Mouse (Mus musculus) kidney, postnatal 36 days (tissue): ENCODE data around the gene Dnmt3l.
"Not testable (repeated sequence)": the region's sequence is repeated elsewhere in the genome, so short reads cannot be mapped to it uniquely, and the experiment has no call there.

Source experiments
- DNase-seq, 2 experiments: peaks; one replicate each; pipeline ENCODE4 v3.0.0; 2021 to 2022; ENCODE audit warnings: mixed read lengths in 2 of 2

Dnmt3l gene

GRCm38 (mm10) chr10:78041647-78042046 lies at the start of gene Dnmt3l:
Gene Dnmt3l (plus strand): TSS chr10:78041947.
- no peak for DNase-seq

DNA sequence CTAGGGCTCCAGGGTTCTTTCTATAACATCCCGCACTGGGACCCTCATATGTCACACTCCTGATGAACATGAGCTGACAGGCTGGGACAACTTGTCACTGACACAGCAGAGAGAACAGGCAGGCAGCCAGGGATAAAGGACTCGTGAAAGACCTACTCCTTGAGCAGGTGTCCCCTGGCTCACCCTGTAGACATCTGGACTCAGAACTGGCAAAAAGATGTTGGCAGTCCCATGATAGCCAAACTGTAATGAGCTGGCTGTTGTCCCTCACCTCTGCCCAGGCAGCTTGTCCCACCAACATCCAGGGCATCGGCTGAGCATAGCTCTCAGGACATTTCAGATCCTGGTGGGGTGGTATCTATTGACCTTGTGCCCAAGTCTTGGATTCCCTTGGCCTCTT lies 46.1 kb upstream of the Dnmt3l start:
- no peak for DNase-seq

GRCm38 (mm10) chr10:78000200-78000599 lies 41.5 kb upstream of the Dnmt3l start:
- DNase-seq, result no peak

GRCm38 (mm10) chr10:78001796-78002195 lies 40.0 kb upstream of the Dnmt3l start:
- DNase-seq, result no peak

DNA sequence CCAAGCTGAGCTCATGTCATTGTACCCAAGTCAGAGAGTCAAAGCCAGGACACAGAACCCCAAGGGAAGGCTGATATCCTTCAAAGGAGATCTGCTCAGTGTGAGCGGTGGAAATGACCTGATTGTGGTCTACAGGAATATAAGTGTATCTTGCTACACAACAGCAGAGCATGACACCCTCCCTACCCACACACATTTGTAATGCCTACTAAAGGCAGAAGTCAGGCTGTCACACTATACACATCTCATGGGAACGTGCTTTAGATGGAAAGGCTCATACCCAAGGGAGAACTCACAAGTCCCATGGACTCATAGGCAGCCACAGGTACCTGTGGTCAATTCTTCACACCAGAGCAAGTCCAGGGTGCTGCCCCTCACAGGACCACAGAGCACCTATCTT lies 39.4 kb upstream of the Dnmt3l start:
- DNase-seq, result no peak

DNA sequence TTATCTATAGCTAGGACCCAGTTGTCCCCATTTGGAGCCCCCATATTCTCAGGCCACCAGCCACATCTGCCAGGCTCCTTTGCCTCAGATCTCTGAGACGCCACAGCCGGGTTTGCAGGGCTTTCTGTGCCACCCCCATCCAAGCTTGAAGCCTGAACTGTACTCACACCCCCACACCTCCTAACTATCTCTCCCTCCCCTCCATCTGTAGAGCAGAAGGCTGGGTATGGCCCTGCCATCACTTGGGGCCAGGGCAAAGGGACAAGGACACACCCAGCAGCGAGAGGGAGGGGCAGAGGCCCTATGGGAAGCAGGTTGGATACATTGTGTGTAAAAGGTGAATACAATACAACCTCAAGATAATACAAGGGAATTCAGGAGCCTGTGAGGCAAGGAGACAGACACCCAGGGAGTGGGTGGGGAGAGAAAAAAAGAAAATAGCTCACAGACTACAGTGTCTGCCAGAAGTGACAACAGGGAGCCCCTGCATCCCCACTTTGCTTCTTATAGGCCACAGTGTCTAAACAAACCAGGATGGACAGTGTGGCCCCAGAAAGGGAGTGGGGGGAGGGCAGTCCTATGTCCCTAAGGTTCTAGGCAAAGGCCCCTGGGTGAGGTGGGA lies 37.2 kb upstream of the Dnmt3l start:
- no peak for DNase-seq

- peak; percentile 22 to 35 for DNase-seq
Observed at GRCm38 (mm10) chr10:78005791-78006438, 35.8 kb upstream of the Dnmt3l start.

- no peak for DNase-seq
Observed at GRCm38 (mm10) chr10:78007203-78007602, 34.5 kb upstream of the Dnmt3l start.

DNA sequence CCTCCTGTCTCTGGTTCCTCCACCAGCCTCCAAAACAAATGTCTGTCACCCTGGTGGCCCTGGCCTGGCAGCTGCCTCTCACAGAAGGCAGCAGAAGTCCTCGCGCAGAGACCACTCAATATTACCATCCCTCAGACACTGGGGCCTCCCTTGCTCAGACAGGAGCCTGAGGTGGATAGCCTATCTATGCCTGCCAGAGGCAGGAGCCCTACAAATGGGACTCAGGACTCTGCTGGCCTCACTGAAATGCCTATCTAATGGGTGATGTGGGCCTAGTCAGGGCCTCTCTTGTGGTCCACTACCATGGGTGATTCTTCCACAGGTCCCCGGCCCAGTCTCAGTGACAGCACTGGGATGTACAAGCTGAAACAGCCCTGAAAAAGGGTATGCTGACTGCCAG lies 33.6 kb upstream of the Dnmt3l start:
- DNase-seq, result no peak

DNA sequence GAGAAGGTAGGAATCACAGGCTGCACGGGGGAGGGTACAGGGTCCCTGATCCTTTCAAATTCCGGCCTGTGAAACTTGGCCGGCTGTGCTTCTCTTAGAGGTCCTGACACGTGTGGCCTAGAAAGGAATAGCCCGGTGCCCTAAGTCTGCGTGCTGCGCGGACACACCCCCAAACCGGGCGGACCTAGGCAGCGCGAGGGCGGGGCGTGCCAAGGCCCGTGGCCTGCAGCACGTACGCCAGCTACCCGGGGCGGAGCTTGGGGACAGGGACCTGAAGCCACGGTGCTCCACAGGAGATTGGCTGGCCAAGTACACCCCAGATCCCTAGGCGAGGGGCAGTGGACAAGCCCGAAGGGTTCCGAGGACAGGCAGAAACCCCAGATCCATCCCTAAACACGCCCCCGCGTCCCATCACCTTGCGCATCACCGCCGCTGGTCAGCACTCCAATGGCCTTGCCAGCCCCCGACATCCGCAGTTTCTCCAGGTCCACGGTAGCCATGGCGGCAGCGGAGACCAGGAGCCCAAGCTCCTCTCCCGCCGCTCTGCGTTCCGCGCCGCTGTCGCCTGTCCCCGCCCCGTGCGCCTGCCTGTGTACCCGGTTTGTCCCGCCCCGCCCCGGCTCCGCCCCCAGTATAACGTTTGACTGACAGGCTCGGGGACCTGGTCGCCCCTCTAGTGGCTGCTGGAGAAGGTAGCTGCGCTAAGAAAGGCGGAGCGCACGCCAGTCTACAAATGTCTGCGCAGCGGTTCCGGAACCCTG lies 32.4 kb upstream of the Dnmt3l start:
- peak; percentile 98 to 99 for DNase-seq

GRCm38 (mm10) chr10:78009945-78010293 lies 31.8 kb upstream of the Dnmt3l start, which contains the start of gene Pfkl:
Gene Pfkl (minus strand): TSS chr10:78010083.
- DNase-seq, result no peak

GRCm38 (mm10) chr10:78010335-78010734 lies 31.4 kb upstream of the Dnmt3l start:
- DNase-seq, result no peak

DNA sequence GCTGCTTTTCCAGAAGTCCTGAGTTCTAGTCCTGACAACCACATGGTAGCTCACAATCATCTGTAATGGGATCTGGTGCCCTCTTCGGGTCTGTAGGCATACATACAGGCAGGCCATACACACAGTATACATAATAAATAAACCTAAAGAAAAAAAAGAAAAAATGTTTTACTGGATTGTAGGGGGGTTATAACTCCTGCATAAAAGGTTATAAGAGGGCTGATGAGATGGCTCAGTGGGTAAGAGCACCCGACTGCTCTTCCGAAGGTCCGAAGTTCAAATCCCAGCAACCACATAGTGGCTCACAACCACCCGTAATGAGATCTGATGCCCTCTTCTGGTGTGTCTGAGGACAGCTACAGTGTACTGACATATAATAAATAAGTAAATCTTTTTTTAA lies 30.6 kb upstream of the Dnmt3l start:
- not testable (repeated sequence) for DNase-seq

DNA sequence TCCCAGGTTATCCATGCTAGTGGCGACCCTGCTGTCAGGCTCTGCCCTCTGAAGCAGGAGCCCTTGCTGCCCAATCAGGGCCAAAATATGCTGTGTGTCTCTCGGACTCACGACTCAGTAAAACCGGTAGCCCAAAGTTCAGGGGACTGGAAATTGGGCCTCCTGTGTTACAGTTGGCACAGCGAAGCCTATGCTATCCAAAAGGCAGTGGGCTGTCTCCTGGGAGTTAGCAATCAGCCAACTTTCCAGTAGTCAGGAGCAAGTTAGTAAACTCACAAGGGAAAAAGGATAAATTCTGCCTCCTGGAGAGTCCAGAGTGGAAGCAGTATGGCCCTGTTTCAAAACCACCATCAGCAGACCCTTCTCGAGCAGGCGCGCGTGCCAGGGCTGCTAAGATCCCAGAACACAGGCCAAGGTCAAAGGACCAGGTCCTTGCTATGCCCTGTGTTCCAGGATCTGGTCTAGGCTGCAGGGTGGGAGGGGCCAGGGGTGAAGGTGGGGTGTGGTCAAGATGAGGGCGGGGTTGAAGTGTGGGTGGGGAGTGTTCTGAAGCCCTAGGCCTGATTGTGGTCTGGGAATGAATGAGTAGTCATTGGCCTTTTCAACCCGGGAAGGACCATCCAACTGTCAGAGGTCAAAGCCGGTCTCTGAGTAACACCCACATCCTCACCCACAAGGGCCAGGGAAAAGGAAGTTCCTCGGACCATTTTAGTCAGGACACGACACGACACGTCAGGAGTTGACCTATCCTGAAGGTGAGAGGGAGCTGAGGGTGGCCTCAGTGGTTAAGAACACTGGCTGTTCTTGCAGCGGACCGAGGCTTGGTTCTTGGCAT lies 28.9 kb upstream of the Dnmt3l start:
- no peak for DNase-seq

- no peak for DNase-seq
Observed at GRCm38 (mm10) chr10:78015489-78015888, 26.3 kb upstream of the Dnmt3l start.

DNA sequence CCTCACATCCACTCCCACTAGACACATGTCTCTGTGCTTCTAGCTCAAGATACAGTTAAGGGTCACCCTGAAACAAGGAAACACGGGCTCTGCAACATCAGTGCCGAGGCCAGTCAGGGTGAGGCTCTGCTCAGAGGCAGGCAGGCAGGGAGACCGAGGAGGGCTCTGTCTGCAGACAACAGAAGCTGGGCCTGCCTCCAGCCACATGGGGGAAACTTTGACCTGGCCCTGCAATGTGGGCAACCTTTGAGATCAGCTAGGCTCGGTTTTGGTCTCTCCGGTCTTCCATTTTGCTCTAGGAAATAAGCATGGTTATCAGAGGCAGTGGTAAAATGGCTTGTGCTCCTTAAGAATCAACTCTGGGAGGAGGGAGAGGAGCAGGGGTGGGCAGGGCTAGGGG lies 25.4 kb upstream of the Dnmt3l start:
- DNase-seq, result peak; percentile 56 to 65

DNA sequence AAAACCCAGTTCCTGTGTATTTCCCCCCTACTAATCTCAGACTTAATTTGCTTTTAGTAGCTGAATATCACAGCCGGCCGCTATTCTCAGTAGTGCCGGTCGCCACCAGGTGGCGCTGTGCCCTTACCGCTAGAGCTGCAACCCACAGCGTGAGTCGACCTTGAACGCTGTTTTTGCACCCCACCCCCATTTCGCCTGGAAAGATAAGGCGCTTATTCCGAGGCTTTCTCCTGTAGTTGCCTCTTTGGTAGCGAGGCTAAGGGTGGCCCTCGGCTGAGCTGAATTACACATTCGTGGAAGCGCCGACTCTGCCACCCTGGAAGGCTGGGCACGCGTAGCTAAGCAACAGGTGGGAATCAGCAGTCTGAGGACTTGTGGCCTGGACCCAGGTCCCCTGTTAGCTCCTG lies 22.9 kb upstream of the Dnmt3l start:
- peak; percentile 77 to 93 for DNase-seq

DNA sequence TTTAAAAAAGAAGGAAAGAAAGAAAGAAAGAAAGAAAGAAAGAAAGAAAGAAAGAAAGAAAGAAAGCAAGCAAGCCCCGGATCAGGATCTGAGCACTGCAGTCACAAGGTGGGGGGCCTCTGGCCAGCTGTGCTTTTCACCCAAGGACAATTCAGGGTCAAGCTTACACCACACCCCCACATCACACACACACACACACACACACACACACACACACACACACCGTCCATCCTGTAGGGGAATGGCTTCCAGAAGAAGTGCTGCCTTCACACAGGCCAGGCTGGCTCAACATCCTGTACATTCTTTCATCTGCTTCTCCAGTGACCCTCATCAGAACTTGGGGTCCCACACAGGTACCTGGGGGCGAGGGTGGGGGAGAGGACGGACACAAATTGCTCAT lies 22.5 kb upstream of the Dnmt3l start:
- DNase-seq, result peak in 1 of 2 experiments; percentile 25

DNA sequence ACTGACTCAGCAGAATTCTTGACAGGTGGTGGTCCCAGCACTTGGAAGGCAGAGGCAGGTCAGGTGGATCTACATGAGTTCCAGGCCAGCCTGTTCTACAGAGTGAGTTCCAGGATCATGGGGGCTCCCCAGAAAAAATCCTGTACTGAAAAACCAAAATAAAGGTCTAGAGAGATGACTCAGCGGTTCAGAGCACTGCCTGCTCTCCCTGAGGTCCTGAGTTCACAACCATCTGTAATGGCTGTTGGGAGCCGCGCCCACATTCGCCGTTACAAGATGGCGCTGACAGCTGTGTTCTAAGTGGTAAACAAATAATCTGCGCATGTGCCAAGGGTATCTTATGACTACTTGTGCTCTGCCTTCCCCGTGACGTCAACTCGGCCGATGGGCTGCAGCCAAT lies 21.8 kb upstream of the Dnmt3l start:
- DNase-seq, result not testable (repeated sequence)

GRCm38 (mm10) chr10:78025453-78025852 lies 16.3 kb upstream of the Dnmt3l start:
- DNase-seq, result not testable (repeated sequence)

GRCm38 (mm10) chr10:78028129-78028528 lies 13.6 kb upstream of the Dnmt3l start:
- peak; percentile 61 to 85 for DNase-seq

DNA sequence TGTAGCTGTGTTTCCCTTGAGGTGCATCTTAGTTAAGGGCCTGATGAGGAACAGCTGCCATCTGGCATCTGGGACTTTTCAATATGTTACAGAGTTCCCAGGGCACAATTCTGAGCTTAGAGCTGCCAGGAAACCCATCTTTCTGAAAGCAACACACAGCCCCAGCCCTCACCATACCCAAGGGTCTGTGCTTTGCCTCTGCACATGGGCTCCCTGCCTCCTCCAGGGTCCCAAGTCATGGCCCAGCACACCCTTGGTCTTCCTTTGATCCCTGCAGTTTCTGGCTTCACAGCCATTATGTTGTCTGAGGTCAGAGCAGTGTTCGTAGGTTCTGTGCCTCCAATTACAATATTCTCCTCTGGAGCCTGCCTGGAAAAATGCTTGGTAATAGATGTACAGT lies 12.7 kb upstream of the Dnmt3l start:
- no peak for DNase-seq

GRCm38 (mm10) chr10:78031987-78032386 lies 9.8 kb upstream of the Dnmt3l start:
- no peak for DNase-seq
